Mouse (Mus musculus): Measurements from ENCODE around the gene Tpm1.
A peak's percentile ranks its signal among the peaks of the same experiment; 100 is the strongest.

Tpm1 gene

DNA sequence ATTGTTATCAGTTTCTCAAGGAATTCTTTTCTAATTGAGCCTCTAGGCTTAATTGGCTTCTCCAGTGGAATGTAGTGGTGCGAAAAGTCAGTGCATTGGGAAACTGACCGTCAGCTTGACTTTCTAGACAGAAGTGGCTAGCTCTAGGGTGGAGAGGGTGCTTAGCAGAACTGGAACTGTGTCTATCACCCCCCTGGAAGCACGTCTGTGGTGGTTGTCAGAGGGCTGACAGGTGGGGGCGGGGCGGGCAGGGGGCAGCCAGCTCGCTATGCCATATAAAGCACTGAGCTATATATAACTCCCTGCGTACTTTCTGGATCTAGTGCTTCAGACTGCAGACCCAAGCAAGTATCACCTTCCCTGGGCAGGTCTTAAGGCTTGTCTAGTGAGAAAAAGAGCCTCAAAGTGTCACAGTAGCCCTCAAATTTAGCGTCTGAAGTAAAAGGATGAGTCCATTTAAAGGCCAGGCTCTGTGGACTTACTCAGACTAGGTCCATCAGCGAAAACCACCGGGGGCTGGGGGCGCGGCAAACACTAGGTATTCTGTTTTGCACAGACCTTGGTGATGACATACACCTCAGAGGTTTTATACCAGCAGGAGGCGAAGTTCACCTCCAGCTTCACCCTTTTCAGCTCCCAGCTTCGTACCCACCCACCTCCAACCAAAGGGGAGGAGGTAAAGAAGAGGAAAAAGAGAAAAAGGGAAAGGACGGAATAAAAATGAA lies 2.2 kb downstream of the Tpm1 start:
- peak; percentile 50 for DNase-seq (ENCODE audit: low spot score)

GRCm38 (mm10) chr9:67045966-67046602 lies 3.1 kb downstream of the Tpm1 start:
- DNase-seq (ENCODE audit: low spot score), result no peak

DNA sequence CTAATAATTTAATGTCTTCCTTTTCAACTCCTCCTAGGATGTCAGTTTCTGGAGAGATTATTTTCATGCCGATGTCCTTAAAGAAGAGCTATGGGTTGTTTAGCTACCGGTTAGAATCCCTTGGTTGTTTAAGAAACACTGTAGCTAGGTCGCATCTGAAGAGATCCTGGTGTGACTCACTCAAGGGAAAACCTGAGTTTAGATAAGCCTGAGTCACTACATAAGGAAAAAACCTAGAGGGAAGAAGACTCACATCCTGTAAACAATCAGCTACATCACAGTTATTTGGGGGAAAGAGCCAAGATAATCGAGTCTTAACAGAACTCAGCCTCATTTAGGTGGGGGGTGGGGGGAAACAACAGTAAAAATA lies 3.9 kb downstream of the Tpm1 start:
- DNase-seq (ENCODE audit: low spot score), result no peak

DNA sequence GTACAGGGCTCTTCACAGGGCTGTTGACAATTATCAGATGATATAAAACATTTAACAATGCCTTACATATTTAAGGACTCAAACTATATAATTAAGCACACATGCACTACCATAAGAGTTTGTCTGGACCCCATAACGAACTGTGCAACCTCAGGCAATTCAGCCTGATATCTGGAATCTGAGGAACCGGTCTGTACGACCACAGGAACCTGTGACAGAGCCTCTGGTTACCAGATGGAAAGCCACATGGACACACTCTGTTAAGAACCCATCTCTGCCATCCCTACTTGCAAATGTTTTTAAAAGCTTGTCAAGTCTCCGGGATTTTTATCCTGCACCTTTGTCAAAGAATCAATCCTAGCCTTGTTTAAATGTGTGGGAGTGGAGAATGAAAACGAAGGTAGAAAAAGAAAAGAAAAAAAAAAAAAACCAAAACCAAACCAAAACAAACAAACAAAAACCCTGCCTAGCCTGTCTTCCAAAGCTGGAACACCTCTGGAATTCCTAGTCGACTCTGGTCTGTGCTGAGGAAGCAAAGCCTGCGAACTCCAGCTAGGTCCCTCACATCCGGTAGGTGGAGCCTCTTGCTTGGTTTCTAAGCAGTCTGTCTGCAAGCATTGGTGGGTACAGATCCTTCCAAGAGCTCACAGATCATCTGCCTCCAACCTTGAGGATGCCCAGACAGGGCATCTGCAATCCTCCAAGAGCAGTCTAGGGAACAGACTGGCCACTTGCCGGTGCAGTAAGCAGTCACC lies 4.5 kb downstream of the Tpm1 start:
- peak; percentile 90 for DNase-seq (ENCODE audit: low spot score)

DNA sequence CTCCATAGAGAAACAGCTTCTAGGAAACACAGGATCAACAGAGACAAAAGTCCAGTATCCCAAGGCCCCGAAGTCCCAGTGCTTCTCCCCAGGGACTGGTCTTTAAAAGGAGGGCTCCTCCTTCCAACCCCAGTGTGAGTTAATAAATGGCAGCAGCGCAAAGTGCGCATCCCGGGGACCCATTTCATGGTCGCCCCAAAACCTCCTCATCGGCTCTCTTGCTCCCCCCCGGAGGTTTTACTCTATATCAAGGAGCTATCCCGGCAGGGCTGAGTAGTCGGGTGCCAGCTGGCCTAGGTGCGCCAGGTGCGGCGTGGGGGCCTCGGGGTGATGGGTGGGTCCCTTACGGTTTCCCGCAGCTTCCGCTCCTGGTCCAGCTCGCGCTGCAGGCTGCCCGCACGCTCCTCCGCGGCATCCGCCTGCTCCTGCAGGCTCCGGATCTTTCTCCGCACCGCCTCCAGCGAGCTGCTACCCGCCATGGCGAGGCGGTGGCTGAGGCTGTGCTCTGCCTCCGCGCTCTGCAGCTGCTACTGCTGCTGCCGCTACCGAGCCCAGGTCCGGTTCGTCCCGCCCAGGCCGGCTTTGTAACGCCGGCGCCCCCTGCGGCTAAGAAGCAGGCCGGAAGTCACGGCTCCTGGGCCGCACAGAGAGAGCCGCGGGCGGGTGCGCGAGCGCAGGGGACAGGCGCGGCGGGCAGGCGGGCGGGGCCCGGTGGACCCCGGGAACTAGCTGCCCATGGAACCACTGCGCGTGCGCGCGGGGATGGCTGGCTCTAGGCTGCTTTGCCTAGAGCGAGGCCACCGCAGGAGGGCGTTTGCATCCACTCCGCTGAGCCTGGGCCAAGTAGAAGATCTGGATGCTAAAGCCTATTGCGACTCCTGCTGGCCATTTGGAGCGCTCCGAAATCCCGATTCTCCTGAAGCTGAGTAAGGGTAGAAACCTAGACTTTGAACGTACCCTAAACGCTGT lies 5.7 kb downstream of the Tpm1 start:
- peak; percentile 99 for DNase-seq (ENCODE audit: low spot score)

- no peak for DNase-seq (ENCODE audit: low spot score)
Observed at GRCm38 (mm10) chr9:67042813-67043207, 6.4 kb downstream of the Tpm1 start.

- DNase-seq (ENCODE audit: low spot score), result no peak
Observed at GRCm38 (mm10) chr9:67041840-67042812, 7.1 kb downstream of the Tpm1 start.

DNA sequence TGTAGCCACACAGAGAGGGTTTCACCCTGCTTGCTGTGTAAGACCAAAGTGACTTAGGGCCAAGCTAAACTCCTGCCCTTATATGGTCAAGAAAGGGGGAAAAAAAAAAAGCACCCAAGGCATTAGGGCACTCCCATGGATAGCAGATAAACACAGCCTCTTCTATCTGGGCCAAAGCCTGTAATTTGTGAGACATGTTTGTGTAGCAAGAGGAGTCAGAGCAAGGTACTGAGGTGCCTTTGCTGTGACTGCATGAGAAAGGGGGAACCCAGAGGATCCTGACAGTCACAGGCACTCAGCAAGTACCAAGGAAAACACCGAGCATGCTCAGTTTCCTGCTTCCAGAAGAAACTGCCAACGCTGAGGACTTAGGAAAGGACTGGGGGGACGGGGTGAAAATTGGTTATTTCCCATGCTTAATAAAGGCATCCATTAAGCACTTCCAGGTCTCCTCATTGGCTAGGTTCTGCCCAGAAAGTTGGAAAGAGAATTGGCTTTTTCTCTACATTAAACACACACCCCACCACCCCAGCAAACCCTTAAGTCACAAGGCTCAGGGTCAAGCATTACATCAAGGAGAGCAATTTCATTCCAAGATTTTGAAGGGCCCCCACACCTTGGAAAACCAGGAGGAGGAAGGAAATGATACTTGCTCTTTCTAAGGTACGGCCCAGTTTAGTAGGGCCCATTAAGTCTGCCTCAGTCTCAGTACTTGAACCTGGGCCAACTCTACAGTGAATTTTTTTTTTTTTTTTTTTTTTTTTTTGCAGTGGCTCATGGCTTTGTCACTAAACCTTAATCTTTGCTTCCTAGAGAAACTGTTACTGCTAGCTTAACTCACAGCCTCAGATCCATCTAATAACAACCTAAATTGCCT lies 8.0 kb downstream of the Tpm1 start:
- no peak for DNase-seq (ENCODE audit: low spot score)

DNA sequence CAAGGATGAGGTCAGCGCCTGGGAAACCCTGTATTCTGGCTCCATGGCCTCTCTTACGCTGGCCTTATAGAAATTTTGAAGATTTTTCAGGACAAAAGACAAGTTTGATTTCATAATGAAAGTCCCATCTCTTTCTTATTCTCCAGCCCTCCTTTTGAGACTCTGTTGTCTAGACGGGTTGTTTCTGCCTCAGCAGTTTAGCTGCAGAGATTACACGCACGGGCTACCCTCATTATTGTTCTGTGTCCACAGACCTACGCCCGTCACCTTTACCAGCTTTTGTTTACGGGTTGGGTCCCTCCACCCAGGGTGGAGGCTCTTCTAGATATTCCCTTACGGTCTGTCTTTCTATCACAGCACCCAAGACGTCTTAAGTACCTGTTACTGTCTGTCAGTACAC lies 9.3 kb downstream of the Tpm1 start:
- no peak for DNase-seq (ENCODE audit: low spot score)

- DNase-seq (ENCODE audit: low spot score), result no peak
Observed at GRCm38 (mm10) chr9:67038686-67039085, 10.5 kb downstream of the Tpm1 start.

GRCm38 (mm10) chr9:67037666-67038065 lies 11.5 kb downstream of the Tpm1 start:
- no peak for DNase-seq (ENCODE audit: low spot score)

GRCm38 (mm10) chr9:67036527-67037118 lies 12.6 kb downstream of the Tpm1 start:
- no peak for DNase-seq (ENCODE audit: low spot score)

GRCm38 (mm10) chr9:67035957-67036451 lies 13.2 kb downstream of the Tpm1 start:
- no peak for DNase-seq (ENCODE audit: low spot score)

- DNase-seq (ENCODE audit: low spot score), result no peak
Observed at GRCm38 (mm10) chr9:67034677-67035076, 14.5 kb downstream of the Tpm1 start.

DNA sequence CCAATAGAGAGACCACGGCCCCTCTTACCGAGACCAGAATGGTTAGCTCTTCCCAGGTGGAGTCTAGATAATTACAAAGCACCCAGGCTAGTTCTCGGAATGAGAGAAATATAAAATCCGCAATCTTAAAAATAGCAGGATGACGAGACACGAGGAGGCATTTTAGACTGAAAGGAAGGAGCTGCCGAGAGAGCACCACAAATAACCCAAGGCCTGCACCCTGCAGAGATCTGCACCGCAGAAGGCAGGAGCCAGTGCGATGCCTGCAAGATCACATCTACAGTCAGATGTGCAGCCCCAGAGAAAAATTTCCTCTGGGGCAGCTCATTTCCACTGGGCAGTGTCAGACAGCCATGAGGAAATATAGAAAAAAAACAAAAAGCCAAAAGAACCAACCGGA lies 16.2 kb downstream of the Tpm1 start:
- no peak for DNase-seq (ENCODE audit: low spot score)

DNA sequence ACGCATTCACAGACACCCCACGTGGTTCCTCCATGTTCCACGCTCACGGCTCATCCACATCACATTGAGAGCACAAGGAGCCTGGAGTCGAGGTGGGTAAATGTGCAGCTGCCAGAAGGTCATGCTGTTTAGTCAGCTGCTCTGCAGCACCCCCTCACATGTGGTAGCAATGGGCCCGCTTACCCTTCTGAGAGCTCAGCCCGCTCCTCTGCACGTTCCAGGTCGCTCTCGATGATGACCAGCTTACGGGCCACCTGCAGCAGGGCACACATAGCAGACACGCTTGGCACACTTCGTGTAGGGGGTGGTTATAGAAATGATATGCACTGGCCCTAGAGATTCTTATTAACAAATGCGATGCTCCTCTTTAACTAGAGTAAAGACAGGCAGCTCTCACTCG lies 16.6 kb downstream of the Tpm1 start:
- DNase-seq (ENCODE audit: low spot score), result no peak

DNA sequence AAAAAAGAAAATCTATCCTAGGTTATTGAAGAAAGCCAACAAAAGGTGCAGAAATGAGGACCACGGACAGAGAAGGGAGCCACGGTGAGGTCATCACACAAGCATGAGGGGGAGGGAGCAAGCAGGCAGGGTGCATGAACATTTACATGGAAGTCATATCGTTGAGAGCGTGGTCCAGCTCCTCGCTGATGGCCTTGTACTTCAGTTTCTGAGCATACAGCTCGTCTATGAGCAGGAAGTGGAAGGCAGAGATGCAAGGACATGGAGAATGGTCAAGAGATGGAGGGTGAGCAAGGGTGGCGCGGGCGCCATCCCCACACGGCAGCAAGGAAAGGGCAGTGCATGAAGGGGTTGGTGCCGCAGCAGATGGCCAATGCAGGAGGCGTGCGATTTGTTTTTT lies 19.7 kb downstream of the Tpm1 start:
- DNase-seq (ENCODE audit: low spot score), result no peak

- DNase-seq (ENCODE audit: low spot score), result no peak
Observed at GRCm38 (mm10) chr9:67028929-67029328, 20.3 kb downstream of the Tpm1 start.

DNA sequence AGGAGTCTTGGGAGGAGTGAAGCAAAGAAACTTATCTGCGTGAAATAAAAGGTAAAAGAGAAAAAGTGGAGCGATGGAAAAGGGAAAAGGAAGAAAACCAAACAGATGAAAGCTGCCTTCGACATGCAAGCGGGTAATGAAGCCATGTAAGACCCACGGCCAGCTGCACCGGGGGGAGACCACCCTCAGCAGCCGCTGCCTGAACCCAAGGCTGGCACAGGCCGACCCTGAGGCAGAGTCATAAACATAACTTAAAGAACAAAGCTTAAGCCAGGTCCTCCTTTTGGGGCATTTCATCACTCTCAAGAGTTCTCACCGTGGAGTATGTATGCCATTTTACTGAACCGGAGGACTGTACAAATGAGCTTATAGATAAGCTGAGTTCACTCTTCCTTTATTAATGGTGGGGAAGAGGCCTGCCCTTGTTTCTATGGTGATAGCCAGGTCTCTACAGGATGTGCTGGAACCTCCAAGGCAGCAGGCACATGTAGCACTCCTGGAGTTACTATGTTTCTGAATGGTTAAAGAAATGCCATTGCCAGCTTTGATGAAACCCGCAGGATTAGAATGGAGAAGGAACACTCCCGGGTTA lies 21.0 kb downstream of the Tpm1 start:
- no peak for DNase-seq (ENCODE audit: low spot score)

Measured in embryo, embryonic 10 days (tissue).